Mouse (Mus musculus) layer of hippocampus, postnatal 25 days (tissue): ENCODE results near the gene Olfr1219. TPM values are rescaled to one million over a fixed set of nuclear protein-coding genes. Genes with fewer than 3 reads are reported as not detected.

ENCODE experiments used
- DNase-seq, 2 experiments: peaks; one replicate each; pipeline ENCODE4 v3.0.0; 2022; ENCODE audit warnings: mixed read lengths in 2 of 2, low spot score in 1 of 2; ENCODE audit errors: extremely low spot score in 1 of 2
- total RNA-seq, 2 experiments: library from RNA; stranded (reverse); gene quantifications; 2 replicates each; pipeline ENCODE4 v1.2.3; 2021

Gene Olfr1219
- total RNA-seq: not detected

- no peak for DNase-seq
Observed at GRCm38 (mm10) chr2:89083413-89083812, at the start of gene Olfr1219. Gene Olfr1219, minus strand, starts transcription at chr2:89083513.

GRCm38 (mm10) chr2:89132954-89133353 lies 49.6 kb upstream of the Olfr1219 start, which contains the start of gene Olfr1222:
Gene Olfr1222, minus strand, starts transcription at chr2:89133054.
- no peak for DNase-seq

- no peak for DNase-seq
Observed at GRCm38 (mm10) chr2:89117183-89117582, 33.9 kb upstream of the Olfr1219 start, which contains the start of gene Olfr1221. Gene Olfr1221, minus strand, starts transcription at chr2:89117283.

- DNase-seq: no peak
Observed at GRCm38 (mm10) chr2:89106735-89107134, 23.4 kb upstream of the Olfr1219 start, which contains the start of gene Olfr1220. Gene Olfr1220, minus strand, starts transcription at chr2:89106835.

GRCm38 (mm10) chr2:89105651-89106050 lies 22.3 kb upstream of the Olfr1219 start:
- no peak for DNase-seq

- no peak for DNase-seq
Observed at GRCm38 (mm10) chr2:89093848-89094247, 10.5 kb upstream of the Olfr1219 start.

GRCm38 (mm10) chr2:89081487-89081886 lies 1.8 kb downstream of the Olfr1219 start:
- DNase-seq: no peak

- no peak for DNase-seq
Observed at GRCm38 (mm10) chr2:89061087-89061486, 22.2 kb downstream of the Olfr1219 start, which contains the start of gene Olfr1218. Gene Olfr1218, minus strand, starts transcription at chr2:89061187.

GRCm38 (mm10) chr2:89031965-89032364 lies 51.3 kb downstream of the Olfr1219 start, which contains the start of gene Olfr1217:
Gene Olfr1217, minus strand, starts transcription at chr2:89032065.
- DNase-seq: no peak

Other genes starting within 250 kb of the Olfr1219 start
- gene Olfr1204, start 234.2 kb downstream of the Olfr1219 start, total RNA-seq: not detected
- not detected for gene Olfr1206, start 220.3 kb downstream of the Olfr1219 start, total RNA-seq
- gene Olfr1208, start 181.2 kb downstream of the Olfr1219 start, total RNA-seq: not detected
- not detected for gene Olfr1209, start 168.4 kb downstream of the Olfr1219 start, total RNA-seq
- not detected for gene Olfr1211, start 145.4 kb downstream of the Olfr1219 start, total RNA-seq
- not detected for gene Olfr1212, start 129.5 kb downstream of the Olfr1219 start, total RNA-seq
- gene Gm13762, start 103.2 kb downstream of the Olfr1219 start, total RNA-seq: not detected
- gene Olfr1214, start 90.9 kb downstream of the Olfr1219 start, total RNA-seq: not detected
- gene Olfr1215, start 76.5 kb downstream of the Olfr1219 start, total RNA-seq: not detected
- not detected for gene Olfr1216, start 65.2 kb downstream of the Olfr1219 start, total RNA-seq
- gene Olfr1217, start 51.4 kb downstream of the Olfr1219 start, total RNA-seq: not detected
- not detected for gene Olfr1218, start 22.3 kb downstream of the Olfr1219 start, total RNA-seq
- not detected for gene Olfr1220, start 23.3 kb upstream of the Olfr1219 start, total RNA-seq
- gene Olfr1221, start 33.8 kb upstream of the Olfr1219 start, total RNA-seq: not detected
- gene Olfr1222, start 49.5 kb upstream of the Olfr1219 start, total RNA-seq: not detected
- gene Olfr1223, start 68.0 kb upstream of the Olfr1219 start, total RNA-seq: not detected
- not detected for gene Olfr1224-ps1, start 80.6 kb upstream of the Olfr1219 start, total RNA-seq
- gene Olfr1225, start 91.2 kb upstream of the Olfr1219 start, total RNA-seq: not detected
- gene Olfr1226, start 116.5 kb upstream of the Olfr1219 start, total RNA-seq: not detected
- gene Olfr1228, start 170.5 kb upstream of the Olfr1219 start, total RNA-seq: not detected
- not detected for gene Olfr1229, start 204.5 kb upstream of the Olfr1219 start, total RNA-seq
- not detected for gene Olfr1230, start 213.8 kb upstream of the Olfr1219 start, total RNA-seq
- gene Olfr1231, start 223.6 kb upstream of the Olfr1219 start, total RNA-seq: not detected
- not detected for gene Olfr1232, start 246.2 kb upstream of the Olfr1219 start, total RNA-seq